In genomic region chr16:10467391-10468107, GRCm38 (mm10) we compare ENCODE assay signal across 18 mouse cellular contexts. TPM values are rescaled to one million over a fixed set of nuclear protein-coding genes. Genes with fewer than 3 reads are reported as not detected.
DNase-seq lines count a peak whose midpoint lies in the region.
"Had no signal": no experiment of that assay in that cellular context is flagged by ENCODE, and none has a peak within 500 bp of the region (broad histone marks: within the 10 kb centered on the region; RNA-seq: fewer than 3 reads in every experiment).

No protein-coding gene starts in this region.

- intact Hi-C loops in heart, postnatal 36 days (cut with DNase I) = no loop called here

- peak; percentile 55 for DNase-seq in heart, adult 11 months
- DNase-seq in heart, postnatal 36 days = no peak
- DNase-seq in 3T3-L1 (ENCODE audit: low read depth, low spot score) (peak; percentile 59), NIH3T3 (ENCODE audit: low read depth) (peak; percentile 24)
- DNase-seq in fibroblast of lung, adult 2 months (ENCODE audit: low read depth) = peak; percentile 31
- DNase-seq in gastrocnemius, postnatal 4 days (ENCODE audit: low spot score in 2 of 2) = no peak
- no peak for DNase-seq in thymus, postnatal 36 days
- DNase-seq: adrenal gland, postnatal 14 days; cerebellum, adult 11 months; gastrocnemius, postnatal 25 days; heart, adult 2 months; kidney, adult 11 months; kidney, postnatal 14 days; liver; lung, embryonic 14.5 days; right cerebral cortex, postnatal 14 days; thymus, postnatal 14 days had no signal

RNA-seq across cellular contexts. Expression of gene Ciita, which starts 12.3 kb away (rescaled TPM):
- total RNA-seq in heart, postnatal 36 days (2021) = 1 to 10 TPM in 1 of 2 experiments, under 1 TPM in 1; 0.72 to 1.2 TPM
- total RNA-seq in gastrocnemius, postnatal 4 days (2021) = under 1 TPM; 0.17 to 0.29 TPM

RNA-seq across cellular contexts. Expression of gene Tvp23a, which starts 20.4 kb away (rescaled TPM):
- total RNA-seq in heart, postnatal 36 days (2021) = under 1 TPM; 0.19 to 0.43 TPM
- 1 to 10 TPM; 3.4 to 4.1 TPM for total RNA-seq in gastrocnemius, postnatal 4 days (2021)
- total RNA-seq: hematopoietic stem cell, adult 5-6 weeks had no signal

RNA-seq across cellular contexts. Expression of gene Nubp1, which starts 55.8 kb away (rescaled TPM):
- total RNA-seq in heart, postnatal 36 days (2021) = 1 to 10 TPM; 8.9 to 9.0 TPM
- 10 to 100 TPM; 13.0 to 13.7 TPM for total RNA-seq in gastrocnemius, postnatal 4 days (2021)

Comparison
In these comparisons a context has a peak if more than half of its experiments do, and no peak if none do; other contexts are left out.
1. DNase-seq: peak in heart, adult 11 months (single experiment), 3T3-L1 (single experiment), NIH3T3 (single experiment) and fibroblast of lung, adult 2 months (single experiment); none in heart, postnatal 36 days (0 of 2), gastrocnemius, postnatal 4 days (0 of 2) and thymus, postnatal 36 days (0 of 2).